Mouse (Mus musculus): ENCODE data around the gene Grip1.
"Not testable (repeated sequence)": the region's sequence is repeated elsewhere in the genome, so short reads cannot be mapped to it uniquely, and the experiment has no call there.

Gene Grip1

GRCm38 (mm10) chr10:120066319-120066718, 612.7 kb downstream of the Grip1 start:
- CTCF ChIA-PET = no interaction called here

DNA sequence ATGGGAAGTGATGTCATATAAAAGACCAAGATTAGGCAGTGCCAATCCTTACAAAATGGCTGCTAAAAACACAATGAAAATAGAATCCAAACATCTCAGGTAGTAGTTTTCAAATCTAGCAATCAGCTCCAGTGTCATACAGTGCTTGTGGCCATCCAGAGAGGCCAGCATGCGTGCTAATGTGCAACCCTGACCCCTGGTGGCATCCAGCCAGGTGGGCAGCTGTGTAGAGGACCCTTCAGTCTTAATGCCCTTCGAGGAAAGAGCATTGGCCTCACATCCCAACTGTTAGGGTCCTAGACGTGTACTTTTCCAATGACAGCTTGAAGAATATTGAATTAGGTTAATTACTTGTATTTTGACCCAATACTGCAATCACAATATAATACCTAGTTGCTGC, 624.2 kb downstream of the Grip1 start:
- CTCF ChIA-PET = no interaction called here

DNA sequence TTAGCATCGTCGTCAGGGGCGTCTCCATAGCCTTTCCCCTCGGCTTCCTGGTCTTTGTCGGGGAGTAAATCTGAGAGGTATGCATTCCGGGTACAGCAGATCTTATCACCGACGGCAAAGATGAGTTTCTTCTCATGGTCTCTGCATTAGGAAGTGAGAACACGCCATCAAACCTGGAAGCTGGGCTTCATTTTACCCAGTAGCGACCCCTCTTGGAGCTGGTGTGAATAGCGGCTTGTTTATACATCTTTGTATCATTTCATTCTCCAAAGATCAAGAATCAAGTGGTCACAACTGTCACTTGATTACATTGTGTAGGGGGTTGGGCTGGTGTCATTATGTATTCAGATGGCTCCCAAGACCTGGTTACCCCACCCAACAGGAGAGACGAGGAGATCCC, 638.9 kb downstream of the Grip1 start:
- CTCF ChIA-PET = no interaction called here

- CTCF ChIA-PET = no interaction called here
Measured at GRCm38 (mm10) chr10:120095136-120095535, 641.5 kb downstream of the Grip1 start.

DNA sequence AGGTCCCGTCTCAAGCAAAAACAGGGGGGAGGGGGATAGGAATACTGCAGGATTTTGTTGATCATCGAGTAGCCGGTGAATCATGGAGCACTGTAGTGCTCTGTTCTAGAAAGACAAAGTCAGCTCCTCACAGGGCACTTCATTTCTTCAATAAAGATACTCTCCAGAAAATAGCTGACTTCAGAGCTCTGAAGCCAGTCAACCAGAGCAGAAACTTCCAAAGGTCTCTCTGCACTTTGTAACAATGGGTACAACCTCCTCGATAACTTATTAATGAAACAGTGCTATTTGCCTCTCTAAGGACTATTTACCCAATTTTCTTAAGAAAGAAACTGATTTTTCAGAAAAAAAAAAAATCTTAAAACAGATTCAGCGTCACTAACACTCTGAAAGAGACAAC, 642.1 kb downstream of the Grip1 start:
- CTCF ChIA-PET = no interaction called here

DNA sequence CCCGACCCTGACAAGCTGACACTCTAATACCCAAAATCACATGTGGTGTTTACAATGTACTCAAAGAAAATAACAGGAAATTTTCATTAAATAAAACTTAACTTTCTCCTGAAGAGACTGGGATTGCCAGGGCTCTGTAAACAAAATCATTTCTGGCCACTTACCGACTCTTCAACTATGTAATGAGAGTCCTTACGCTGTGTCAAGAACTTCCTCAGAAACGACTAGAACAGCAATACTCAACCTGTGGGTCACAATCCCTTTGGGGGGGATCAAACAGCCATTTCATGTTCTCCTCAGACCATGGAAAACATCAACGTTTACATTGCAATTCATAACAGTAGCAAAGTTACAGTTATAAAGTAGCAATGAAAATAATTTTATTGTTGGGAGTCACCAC, 643.9 kb downstream of the Grip1 start:
- CTCF ChIA-PET = no interaction called here

GRCm38 (mm10) chr10:120100806-120101205, 647.2 kb downstream of the Grip1 start:
- CTCF ChIA-PET = no interaction called here

- CTCF ChIA-PET = interaction anchor here (0.7 to 0.9 kb wide), 4 partner anchors 9 to 273 kb away, joined by 3 to 6 read pairs (median 4); no protein-coding TSS in a partner anchor
Measured at GRCm38 (mm10) chr10:120111691-120112319, 658.2 kb downstream of the Grip1 start.

DNA sequence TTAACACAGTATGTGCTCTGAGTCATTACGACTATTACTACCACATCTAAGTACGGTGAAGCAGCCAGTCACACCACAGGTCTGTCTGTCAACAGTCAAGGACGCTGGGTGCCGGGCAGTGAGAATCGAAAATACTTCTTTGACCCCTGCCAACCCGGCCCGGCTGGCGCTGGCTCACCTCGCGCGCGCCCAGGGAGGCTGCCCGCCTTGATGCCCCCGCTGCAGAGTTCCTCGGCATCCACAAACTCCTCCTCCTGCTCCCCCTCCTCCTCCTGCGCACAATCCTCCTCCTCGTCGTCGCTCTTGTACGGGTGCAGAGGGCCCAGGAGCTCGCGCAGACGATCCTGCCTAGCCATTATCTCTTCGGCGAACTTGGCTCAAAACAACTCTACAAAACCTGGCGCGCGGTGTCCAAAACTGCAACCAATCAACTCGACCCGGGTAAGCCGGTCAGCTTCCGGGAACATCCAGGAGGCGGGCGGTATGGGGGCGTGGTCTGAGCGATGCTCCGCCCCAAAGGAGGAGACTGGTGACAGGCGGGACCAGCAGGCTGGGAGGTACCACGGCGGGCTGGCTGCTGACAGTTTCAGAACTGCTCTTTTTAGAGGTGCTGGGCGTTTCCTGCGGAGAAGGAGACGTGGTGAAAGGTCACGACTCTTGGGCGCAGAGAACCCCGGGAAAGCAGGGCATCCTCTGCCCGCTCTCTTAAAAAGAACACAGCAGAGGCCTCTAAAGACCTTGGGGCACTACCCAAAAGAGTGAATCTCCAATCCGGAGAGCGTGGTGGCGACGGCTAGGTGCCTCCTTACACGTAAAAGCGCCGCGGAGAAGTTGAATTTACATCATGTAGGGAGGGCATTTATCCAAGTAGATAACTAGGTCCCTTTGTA, 659.1 kb downstream of the Grip1 start, which contains the start of gene Helb:
Gene Helb (minus strand): TSS at position 481 of the 890 bp plus-strand sequence.
- CTCF ChIA-PET = interaction anchor here (0.6 to 0.9 kb wide), 4 partner anchors 10 to 1219 kb away, joined by 3 to 4 read pairs (median 4); no protein-coding TSS in a partner anchor

DNA sequence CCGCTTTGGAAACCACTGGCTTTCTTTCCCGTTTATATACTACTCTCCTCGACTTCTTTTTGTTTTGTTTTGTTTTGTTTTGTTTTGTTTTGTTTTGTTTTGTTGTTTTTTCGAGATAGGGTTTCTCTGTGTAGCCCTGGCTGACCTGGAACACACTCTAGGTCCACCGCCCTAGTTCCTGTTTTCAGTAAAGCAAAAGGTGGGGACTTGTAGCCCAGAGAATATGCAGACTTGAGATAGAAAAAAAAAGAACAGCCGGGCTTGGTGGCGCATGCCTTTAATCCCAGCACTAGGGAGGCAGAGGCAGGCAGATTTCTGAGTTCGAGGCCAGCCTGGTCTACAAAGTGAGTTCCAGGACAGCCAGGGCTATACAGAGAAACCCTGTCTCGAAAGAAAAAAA, 659.9 kb downstream of the Grip1 start:
- CTCF ChIA-PET = not testable (repeated sequence)

DNA sequence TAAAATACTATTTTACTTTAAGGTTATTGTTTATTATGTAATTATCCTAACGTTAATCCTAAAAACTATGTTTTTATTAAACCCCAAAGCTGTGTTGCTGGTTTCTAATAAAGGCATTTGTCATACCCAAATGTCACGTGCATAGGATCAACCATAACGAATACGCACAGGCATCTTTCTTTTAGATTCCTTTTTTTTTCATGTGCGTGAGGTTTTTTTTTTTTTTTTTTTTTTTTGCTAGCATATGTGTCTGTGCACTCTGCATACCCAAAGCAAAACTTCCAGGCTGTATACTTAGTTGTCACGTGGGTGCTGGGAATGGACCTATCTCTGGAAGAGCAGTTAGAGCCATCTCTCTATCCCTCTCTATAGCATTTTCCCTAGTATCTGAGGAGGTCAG, 660.4 kb downstream of the Grip1 start:
- CTCF ChIA-PET = no interaction called here

- CTCF ChIA-PET = no interaction called here
Measured at GRCm38 (mm10) chr10:120114493-120114892, 660.9 kb downstream of the Grip1 start.

DNA sequence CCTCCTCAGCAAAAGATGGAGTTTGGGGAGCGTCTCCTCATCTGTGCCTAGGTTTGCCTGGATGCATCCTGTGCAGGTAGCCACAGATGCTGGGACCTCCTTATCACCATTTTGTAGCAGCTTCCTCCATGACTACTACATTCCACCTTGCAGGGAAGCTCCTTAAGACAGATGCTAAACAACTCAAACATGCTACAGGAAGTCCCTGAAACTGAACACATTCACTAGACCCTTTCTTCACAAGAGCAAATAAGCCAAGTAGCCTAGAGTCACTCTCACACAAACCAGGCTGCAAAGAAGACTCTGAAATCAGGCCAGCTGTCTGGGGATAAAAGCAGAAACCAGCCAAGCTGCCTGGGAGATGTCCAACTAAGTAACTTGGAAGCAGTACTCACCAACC, 661.6 kb downstream of the Grip1 start:
- CTCF ChIA-PET = interaction anchor here (0.6 kb wide), 1 partner anchor 12 kb away, joined by 6 read pairs; no protein-coding TSS in a partner anchor

GRCm38 (mm10) chr10:120123721-120124120, 670.1 kb downstream of the Grip1 start:
- CTCF ChIA-PET = no interaction called here

- CTCF ChIA-PET = no interaction called here
Measured at GRCm38 (mm10) chr10:120124801-120125464, 671.3 kb downstream of the Grip1 start.

GRCm38 (mm10) chr10:120125465-120125857, 671.8 kb downstream of the Grip1 start:
- CTCF ChIA-PET = no interaction called here

GRCm38 (mm10) chr10:120128601-120129277, 675.1 kb downstream of the Grip1 start:
- CTCF ChIA-PET = no interaction called here

GRCm38 (mm10) chr10:120130621-120131020, 677.0 kb downstream of the Grip1 start:
- CTCF ChIA-PET = no interaction called here

DNA sequence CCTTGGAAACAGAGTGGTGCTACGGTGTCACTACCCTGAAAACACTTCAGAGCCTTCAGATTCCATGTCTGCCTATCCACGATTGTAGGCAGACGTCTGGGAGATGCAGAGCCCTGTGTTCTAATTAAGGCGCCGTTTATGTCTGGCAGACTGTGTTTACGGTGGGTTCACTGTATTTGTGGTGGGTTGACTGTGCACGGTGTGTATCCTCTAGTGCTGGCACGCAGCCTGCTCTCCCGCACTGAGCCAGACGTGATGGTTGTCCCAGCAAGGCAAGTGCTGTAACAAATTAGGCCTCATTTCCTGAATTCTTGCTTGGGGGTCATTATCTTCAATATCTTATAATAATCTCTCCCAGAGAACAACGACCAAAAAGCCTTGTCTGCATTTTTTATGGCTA, 680.1 kb downstream of the Grip1 start:
- CTCF ChIA-PET = no interaction called here

DNA sequence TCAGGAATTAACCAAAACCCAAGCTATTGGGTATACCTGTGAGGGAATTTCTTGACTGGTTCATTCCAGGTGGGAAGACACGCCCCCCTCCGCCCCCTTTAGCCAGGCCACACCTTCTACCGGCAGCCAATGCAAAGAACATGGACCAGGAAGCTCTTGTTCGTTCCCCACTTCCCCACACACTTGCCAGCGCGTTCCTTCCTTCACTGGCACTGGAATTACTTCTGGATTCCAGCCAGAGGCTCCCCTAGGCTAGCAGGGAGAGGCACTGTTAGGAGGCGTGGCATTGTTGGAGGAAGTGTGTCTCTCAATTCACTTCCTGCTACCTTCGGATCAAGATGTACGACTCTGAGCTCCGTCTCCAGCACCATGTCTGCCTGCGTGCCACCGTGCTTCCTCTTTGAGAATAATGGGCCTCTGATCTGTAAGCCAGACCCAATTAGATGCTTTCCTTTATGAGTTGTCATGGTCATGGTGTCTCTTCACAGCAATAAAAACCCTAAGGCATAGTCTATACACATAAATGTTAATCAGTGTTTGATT, 682.5 kb downstream of the Grip1 start:
- CTCF ChIA-PET = no interaction called here

Data from spleen, embryonic (tissue).